Mouse (Mus musculus) intestine, embryonic 16.5 days (tissue): ENCODE data around the gene Actr5. TPM values are rescaled to one million over a fixed set of nuclear protein-coding genes. Genes with fewer than 3 reads are reported as not detected.

ENCODE experiments used
- ATAC-seq: fragments of 200-750 bp; cut with Nextera tagmentation; 2 replicates; pipeline ENCODE4 v1.8.0; 2017; ENCODE audit warnings: moderate TSS enrichment, moderate library complexity
- H3K27ac ChIP-seq: fragments of 300-500 bp; sonication (generic); 2 replicates; pipeline ENCODE4 v1.5.1; 2014; ENCODE audit warnings: mild to moderate bottlenecking, low read length
- H3K27me3 ChIP-seq: fragments of 300-500 bp; sonication (generic); replicated peaks from 2 replicates; pipeline ENCODE4 v1.6.1; 2014; ENCODE audit warnings: low read length, control low read depth, mixed read lengths; ENCODE audit not compliant: control insufficient read depth, insufficient read depth
- H3K36me3 ChIP-seq: fragments of 300-500 bp; sonication (generic); 2 replicates; pipeline ENCODE4 v1.6.1; 2014; ENCODE audit warnings: low read length, control low read depth; ENCODE audit not compliant: control insufficient read depth, insufficient read depth
- H3K4me1 ChIP-seq: fragments of 300-500 bp; sonication (generic); 2 replicates; pipeline ENCODE4 v1.6.1; 2014; ENCODE audit warnings: low read length, control low read depth, mixed read lengths; ENCODE audit not compliant: control insufficient read depth, insufficient read depth
- H3K4me2 ChIP-seq: fragments of 300-500 bp; sonication (generic); 2 replicates; pipeline ENCODE4 v1.6.1; 2014; ENCODE audit warnings: low read depth, low read length, control low read depth
- H3K4me3 ChIP-seq: fragments of 300-500 bp; sonication (generic); 2 replicates; pipeline ENCODE4 v1.5.1; 2014; ENCODE audit warnings: mild to moderate bottlenecking, low read length
- H3K9ac ChIP-seq: fragments of 300-500 bp; sonication (generic); 2 replicates; pipeline ENCODE4 v1.6.1; 2014; ENCODE audit warnings: low read depth, low read length
- H3K9me3 ChIP-seq: fragments of 300-500 bp; sonication (generic); 2 replicates; pipeline ENCODE4 v1.6.1; 2016; ENCODE audit warnings: low read length, control low read depth; ENCODE audit not compliant: control insufficient read depth
- WGBS: fragments of 180-500 bp; shearing (Covaris S2); extraction: QIAGEN DNeasy Blood & Tissue Kit; methylation state at CpG from one replicate; pipeline ENCODE4 v1.1.7; 2014; 5-methylcytosine and 5-hydroxymethylcytosine counted together
- polyA plus RNA-seq: library from polyadenylated mRNA; unstranded; fragments of >200 nt; fragmentation: Nextera tagmentation; extraction: Ambion mirVana; gene quantifications from 2 replicates; pipeline ENCODE4 v1.2.1, GENCODE M21; 2015

Gene Actr5
- polyA plus RNA-seq, 1 experiment from 2014 or later, result 1.0 TPM

GRCm38 (mm10) chr2:158596803-158597202 is 27.9 kb upstream of the Actr5 start:
- 0 out of 2 replicates have a peak, but pooled peaks cover 5% of the 10 kb centered on the region for H3K27me3 ChIP-seq
- H3K4me1 ChIP-seq, result no peaks in the 10 kb centered on the region
- H3K4me2 ChIP-seq, result no peak overlapping the region
- H3K27ac ChIP-seq, result no peak overlapping the region
- no peak for ATAC-seq
- 57% methylated on average over 1 of the region's 1 CpGs for WGBS
- H3K36me3 ChIP-seq, result no peaks in the 10 kb centered on the region
- no peak overlapping the region for H3K9ac ChIP-seq
- H3K4me3 ChIP-seq, result no peak overlapping the region
- H3K9me3 ChIP-seq, result no peaks in the 10 kb centered on the region

- no peak for ATAC-seq
- peaks cover 6% of the 10 kb centered on the region for H3K27me3 ChIP-seq
- H3K9ac ChIP-seq, result no peak overlapping the region
- H3K9me3 ChIP-seq, result no peaks in the 10 kb centered on the region
- H3K4me3 ChIP-seq, result no peak overlapping the region
- H3K4me1 ChIP-seq, result no peaks in the 10 kb centered on the region
- H3K36me3 ChIP-seq, result no peaks in the 10 kb centered on the region
- no peak overlapping the region for H3K4me2 ChIP-seq
- WGBS, result 26% methylated on average over 3 of the region's 3 CpGs
- no peak overlapping the region for H3K27ac ChIP-seq
These were observed 24.2 kb upstream of the Actr5 start for GRCm38 (mm10) chr2:158600517-158600916.

- Histone ChIP-seq H3K9ac (no peak overlapping the region), H3K4me3 (no peak overlapping the region), H3K9me3 (no peaks in the 10 kb centered on the region), H3K36me3 (no peaks in the 10 kb centered on the region), H3K4me1 (no peaks in the 10 kb centered on the region), H3K27me3 (peaks cover 6% of the 10 kb centered on the region), H3K4me2 (no peak overlapping the region), H3K27ac (no peak overlapping the region)
- ATAC-seq, result no peak
- 75% methylated on average over 1 of the region's 1 CpGs for WGBS
These were observed 23.4 kb upstream of the Actr5 start for GRCm38 (mm10) chr2:158601326-158601725.

- H3K4me3 ChIP-seq, result no peak overlapping the region
- H3K4me2 ChIP-seq, result no peak overlapping the region
- no peak overlapping the region for H3K9ac ChIP-seq
- no peaks in the 10 kb centered on the region for H3K4me1 ChIP-seq
- H3K9me3 ChIP-seq, result no peaks in the 10 kb centered on the region
- no peaks in the 10 kb centered on the region for H3K36me3 ChIP-seq
- no peak overlapping the region for H3K27ac ChIP-seq
- 24% methylated on average over 15 of the region's 15 CpGs for WGBS
- ATAC-seq, result no peak
- H3K27me3 ChIP-seq, result peaks cover 13% of the 10 kb centered on the region
These were observed 22.0 kb upstream of the Actr5 start for GRCm38 (mm10) chr2:158602663-158603062.

- WGBS, result 13% methylated on average over 4 of the region's 4 CpGs
- H3K9ac ChIP-seq, result no peak overlapping the region
- ATAC-seq, result no peak
- H3K9me3 ChIP-seq, result no peaks in the 10 kb centered on the region
- peaks cover 49% of the 10 kb centered on the region for H3K27me3 ChIP-seq
- no peak overlapping the region for H3K4me2 ChIP-seq
- no peak overlapping the region for H3K4me3 ChIP-seq
- no peak overlapping the region for H3K27ac ChIP-seq
- peaks cover 4% of the 10 kb centered on the region for H3K4me1 ChIP-seq
- H3K36me3 ChIP-seq, result no peaks in the 10 kb centered on the region
These were observed 18.1 kb upstream of the Actr5 start for GRCm38 (mm10) chr2:158606511-158606964.

GRCm38 (mm10) chr2:158609681-158610080 is 15.0 kb upstream of the Actr5 start:
- Histone ChIP-seq H3K4me2 (no peak overlapping the region), H3K4me3 (no peak overlapping the region), H3K4me1 (peaks cover 4% of the 10 kb centered on the region), H3K27me3 (peaks cover 77% of the 10 kb centered on the region), H3K9ac (no peak overlapping the region), H3K9me3 (no peaks in the 10 kb centered on the region), H3K27ac (no peak overlapping the region), H3K36me3 (no peaks in the 10 kb centered on the region)
- no peak for ATAC-seq
- under 1% methylated on average over 27 of the region's 27 CpGs for WGBS

- peak within 1 kb of the TSS; percentile 16 for H3K4me3 ChIP-seq
- WGBS, result 1% methylated on average over 76 of the region's 77 CpGs
- peaks cover 87% of the 10 kb centered on the region for H3K27me3 ChIP-seq
These were observed 14.0 kb upstream of the Actr5 start, which contains the start of gene Slc32a1 for GRCm38 (mm10) chr2:158610488-158611325. Slc32a1 (plus strand) TSS chr2:158610767.

GRCm38 (mm10) chr2:158611326-158611719 is 13.4 kb upstream of the Actr5 start:
- Histone ChIP-seq H3K4me3 (no peak overlapping the region), H3K4me1 (peaks cover 4% of the 10 kb centered on the region), H3K36me3 (no peaks in the 10 kb centered on the region), H3K9ac (no peak overlapping the region), H3K4me2 (no peak overlapping the region), H3K27ac (no peak overlapping the region), H3K27me3 (peaks cover 93% of the 10 kb centered on the region), H3K9me3 (no peaks in the 10 kb centered on the region)
- ATAC-seq, result no peak
- under 1% methylated on average over 30 of the region's 30 CpGs for WGBS

More at GRCm38 (mm10) chr2:158610488-158611325, 14.0 kb upstream of the Actr5 start, which contains the start of gene Slc32a1:
- H3K4me2 ChIP-seq, result 0 out of 2 replicates have a peak within 1 kb of the TSS, but pooled peaks have one; percentile 5
- H3K9ac ChIP-seq, result no peak within 1 kb of the TSS
- H3K4me1 ChIP-seq, result peaks cover 4% of the 10 kb centered on the region
- no peaks in the 10 kb centered on the region for H3K36me3 ChIP-seq
- no peaks in the 10 kb centered on the region for H3K9me3 ChIP-seq
- H3K27ac ChIP-seq, result no peak within 1 kb of the TSS
- ATAC-seq, result no peak; the same call in 1 of the 2 replicates

- no peak overlapping the region for H3K27ac ChIP-seq
- peaks cover 95% of the 10 kb centered on the region for H3K27me3 ChIP-seq
- H3K9ac ChIP-seq, result no peak overlapping the region
- no peak overlapping the region for H3K4me3 ChIP-seq
- WGBS, result 4% methylated on average over 30 of the region's 30 CpGs
- H3K9me3 ChIP-seq, result no peaks in the 10 kb centered on the region
- no peaks in the 10 kb centered on the region for H3K36me3 ChIP-seq
- peaks cover 4% of the 10 kb centered on the region for H3K4me1 ChIP-seq
- ATAC-seq, result no peak
- no peak overlapping the region for H3K4me2 ChIP-seq
These were observed 12.7 kb upstream of the Actr5 start for GRCm38 (mm10) chr2:158611726-158612670.
